Mouse (Mus musculus): Measurements from ENCODE around the gene Znrf3.

The Znrf3 gene

DNA sequence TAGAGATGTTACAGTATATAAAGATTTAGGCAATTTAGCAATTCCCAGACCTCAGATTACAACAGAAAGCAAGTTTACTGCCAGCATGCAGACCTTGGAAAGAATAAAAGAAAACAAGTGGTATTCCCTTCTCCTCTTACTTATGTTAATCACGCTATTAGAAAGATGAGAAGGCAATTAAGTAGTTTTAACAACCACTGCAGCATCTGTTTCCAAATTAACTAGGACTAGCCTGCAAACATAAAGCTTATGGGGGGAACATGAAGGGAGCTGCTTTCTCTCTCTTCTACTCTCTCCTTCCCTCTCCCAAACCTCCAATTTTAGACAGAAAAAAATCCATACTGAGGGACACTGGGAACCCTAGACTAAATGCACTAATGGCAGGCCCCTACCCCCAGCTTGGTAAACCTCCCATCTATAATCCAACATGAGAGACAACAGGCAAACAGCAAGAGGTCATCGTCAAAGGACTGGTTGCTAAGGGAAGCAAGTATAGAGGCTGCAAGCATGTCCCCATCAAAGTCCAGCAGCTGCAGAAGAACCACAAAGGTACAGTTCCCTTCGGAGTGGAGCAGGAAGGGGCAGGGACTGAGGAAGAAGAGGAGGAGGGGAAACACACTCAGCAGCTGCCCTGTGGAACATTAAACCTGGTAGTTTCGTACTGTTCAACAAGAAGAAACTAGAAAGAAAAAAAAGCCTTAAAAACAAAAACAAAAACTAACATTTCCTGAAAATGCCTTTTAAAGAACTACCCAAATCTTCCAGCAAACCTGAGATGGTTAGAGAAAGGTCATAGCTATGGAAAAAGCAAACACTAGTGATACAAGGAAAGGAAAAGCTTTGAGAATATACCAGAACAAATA, 53.4 kb downstream of the Znrf3 start:
- no peak for DNase-seq

DNA sequence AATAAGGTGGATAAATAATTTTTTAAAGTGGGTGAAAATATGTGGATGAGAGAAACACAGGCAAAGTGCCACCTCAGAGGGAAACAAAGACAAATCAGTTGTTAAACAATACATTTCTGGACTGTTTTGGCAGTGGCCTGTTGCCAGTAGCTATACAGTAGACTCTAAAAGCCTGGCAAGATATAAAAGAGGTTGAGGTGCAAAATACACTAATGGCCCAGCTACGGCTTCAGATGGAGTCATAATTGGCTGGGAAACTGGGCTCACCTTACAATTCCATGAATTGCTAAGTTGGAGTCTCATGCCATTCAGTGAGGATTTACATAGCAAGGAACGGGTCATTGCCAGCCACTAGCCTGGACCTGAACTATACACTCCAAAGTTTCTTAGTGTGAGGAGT, 62.0 kb downstream of the Znrf3 start:
- no peak for DNase-seq

DNA sequence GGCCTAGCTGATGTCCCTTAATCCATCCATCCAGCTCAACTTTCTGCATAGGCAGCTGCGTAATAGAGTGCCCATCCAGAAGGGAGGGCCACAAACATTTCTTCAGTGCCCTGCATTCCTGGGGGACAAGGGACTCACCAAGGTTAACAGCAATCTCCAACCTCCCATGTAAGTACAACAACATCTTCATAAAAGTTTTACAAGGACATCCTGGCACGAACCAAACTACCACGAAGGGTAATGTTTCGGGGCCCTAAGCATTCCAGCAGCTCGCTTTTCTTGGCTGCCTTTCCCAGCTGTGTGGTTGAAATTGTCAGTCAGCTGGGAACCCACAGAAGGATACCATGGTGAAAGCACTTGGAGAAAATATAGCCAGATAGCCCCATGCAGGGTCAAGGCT, 63.4 kb downstream of the Znrf3 start:
- DNase-seq = no peak

DNA sequence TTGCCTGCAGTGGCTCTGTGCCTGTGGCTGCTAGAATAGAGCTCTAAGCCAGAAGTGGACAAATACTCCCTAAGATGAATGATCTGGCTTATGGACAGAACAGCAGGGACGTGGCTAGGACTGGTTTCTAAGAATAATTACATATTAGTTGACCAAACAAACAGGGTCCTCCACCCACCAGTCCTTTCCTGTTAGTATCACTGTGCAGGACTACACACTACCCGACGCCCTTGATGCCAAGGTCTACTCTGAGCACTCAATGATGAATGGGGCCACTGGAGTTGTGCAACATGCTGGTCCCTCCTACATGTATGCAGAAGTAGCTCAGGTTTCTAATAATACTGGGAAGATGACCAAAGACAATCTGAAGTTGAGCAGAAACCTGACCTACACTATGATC, 64.4 kb downstream of the Znrf3 start:
- DNase-seq = no peak

DNA sequence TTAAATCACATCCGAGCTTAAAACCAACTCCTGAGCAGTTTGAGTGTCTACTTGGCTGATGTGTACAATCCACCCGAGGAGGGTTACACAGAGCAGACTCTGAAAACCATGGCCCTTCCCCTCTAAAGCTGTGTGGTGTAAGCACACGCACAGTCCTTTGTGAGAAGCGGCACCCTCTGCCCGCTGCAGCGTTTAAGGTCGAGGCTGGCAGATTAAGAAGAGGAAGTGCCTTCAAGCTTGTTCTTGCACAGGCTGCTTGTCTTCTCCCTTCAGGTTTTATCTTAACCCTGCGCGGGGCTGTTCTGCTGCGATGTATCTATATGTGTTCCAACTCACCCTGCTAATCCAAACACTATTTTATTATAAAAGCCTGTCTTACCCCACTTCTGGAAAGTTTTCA, 75.5 kb downstream of the Znrf3 start:
- DNase-seq = no peak

DNA sequence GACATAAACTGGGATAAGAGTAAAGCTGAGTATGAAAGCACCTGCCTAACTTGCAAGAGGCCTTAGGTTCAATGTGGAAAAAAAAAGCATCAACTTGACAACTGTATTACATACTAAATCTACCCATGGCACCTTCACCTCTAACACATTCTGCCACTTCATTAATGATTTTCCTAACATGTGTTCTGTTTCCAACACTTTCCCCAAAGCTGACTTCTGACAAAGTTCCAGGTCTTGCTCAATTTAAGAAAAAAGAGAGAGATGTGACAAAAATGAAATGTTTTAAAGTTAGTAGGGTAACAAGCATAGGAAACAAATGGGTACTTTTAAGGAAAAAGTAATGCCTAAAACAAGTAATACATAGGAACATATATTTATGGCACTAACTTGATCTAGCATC, 76.2 kb downstream of the Znrf3 start:
- DNase-seq = no peak

DNA sequence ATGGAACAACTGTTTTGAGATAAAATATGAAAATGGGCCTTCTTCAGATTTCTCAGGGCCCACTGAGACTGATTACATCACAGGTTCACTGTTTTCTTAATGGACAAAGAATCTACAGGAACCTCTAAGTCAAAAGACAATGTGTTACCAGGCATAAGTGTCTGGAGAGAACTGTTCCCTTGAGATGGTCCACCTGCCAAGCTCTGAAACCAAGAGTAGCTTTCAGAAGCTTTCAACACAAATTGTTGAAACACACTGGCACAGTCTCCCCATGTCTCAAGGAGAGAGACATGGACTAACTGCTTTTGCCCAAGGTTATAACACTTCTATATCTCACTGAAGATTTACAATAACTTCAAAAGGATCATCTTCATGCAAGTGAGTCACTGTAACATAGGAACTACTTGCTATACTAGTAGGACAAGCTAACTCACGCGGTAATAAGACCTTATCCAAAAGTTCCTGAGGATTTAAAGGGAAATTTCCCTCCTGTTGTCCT, 89.3 kb downstream of the Znrf3 start:
- DNase-seq = no peak

DNA sequence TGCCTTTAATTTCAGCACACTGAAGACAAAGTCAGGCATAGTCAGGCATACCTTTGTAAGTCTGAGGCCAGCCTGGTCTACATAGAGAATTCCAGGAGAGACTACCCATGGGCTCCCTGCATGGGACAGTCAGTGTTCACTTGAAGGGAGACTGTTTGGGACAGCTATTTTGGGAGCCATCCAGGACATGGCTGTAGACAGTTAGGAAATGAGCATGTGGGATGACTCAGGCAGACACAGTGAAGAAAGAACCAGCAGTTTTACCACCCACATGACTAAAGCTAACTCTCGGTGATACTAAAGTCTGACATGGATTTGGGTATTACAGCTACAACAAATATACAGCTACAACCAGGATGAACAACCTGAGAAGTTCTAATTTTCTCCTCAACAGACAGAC, 89.9 kb downstream of the Znrf3 start:
- DNase-seq = no peak

DNA sequence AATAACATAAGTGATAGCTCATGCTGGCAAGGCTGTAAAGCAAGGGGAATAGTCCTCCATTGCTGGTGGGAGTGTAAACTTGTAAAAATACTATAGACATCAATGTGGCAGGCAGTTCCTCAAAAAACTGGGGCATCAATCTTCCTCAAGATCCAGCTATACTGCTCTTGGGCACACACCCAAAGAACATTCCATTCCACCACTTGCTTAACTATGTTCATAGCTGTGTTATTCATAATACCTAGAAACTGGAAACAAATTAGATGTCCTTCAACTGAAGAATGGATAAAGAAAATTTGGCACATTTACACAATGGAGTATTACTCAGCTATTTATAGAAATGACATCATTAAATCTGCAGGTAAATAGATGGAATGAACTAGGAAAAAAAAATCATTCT, 91.6 kb downstream of the Znrf3 start:
- no peak for DNase-seq

DNA sequence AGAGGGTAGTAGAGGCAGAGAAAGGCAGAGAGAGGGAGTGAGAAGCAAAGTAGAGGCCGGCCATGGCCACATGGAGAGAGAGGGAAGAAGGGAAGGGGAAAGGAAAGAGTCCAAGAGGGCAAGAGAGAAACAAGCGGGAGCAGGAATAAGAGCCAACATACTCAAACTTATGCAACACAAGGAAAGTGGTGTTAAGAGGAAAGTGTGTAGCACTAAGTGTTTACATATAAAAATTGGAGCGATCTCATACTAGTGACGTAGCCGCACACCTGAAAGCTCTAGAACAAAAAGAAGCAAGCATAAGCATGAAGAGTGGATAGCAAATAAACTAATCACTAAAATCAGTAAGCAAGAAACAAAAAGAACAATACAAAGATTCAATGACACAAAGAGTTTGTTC, 95.2 kb downstream of the Znrf3 start:
- DNase-seq = no peak

DNA sequence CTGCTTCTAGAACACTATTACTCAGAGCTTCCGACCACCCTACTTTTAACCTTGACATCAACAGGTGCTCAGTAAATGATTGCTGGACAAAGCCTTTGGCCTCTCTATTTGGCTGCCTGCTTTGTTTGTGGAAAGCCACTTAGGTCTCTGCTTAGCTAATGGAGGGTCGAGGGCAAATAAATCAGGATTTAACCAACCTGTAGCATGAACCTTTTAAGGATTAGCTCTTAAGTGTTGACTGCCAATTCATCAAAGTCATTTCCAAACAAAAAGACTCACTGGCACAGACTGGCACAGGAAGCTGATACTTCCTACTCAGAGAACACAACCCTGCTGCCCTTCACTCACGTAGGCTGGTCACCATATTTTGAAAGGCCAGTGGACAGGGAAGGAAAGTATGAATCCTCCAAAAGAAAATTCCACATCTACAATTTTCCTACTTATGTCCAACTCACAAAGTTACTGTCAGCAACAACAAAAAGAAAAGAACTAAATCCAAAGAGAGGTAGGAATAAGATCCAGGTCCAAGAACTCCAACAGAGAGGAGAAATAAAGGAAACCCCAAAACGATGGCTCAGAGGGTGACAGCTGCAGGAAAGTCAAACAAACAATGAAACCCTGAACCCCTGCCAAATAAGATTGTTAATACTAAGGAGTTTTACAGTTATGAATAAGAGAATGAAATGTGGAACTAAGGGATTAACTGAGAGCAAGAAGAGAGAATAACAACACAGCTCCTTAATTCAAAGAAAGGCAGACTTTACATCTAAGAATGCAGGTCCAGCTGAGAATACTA, 97.6 kb downstream of the Znrf3 start:
- DNase-seq = no peak

DNA sequence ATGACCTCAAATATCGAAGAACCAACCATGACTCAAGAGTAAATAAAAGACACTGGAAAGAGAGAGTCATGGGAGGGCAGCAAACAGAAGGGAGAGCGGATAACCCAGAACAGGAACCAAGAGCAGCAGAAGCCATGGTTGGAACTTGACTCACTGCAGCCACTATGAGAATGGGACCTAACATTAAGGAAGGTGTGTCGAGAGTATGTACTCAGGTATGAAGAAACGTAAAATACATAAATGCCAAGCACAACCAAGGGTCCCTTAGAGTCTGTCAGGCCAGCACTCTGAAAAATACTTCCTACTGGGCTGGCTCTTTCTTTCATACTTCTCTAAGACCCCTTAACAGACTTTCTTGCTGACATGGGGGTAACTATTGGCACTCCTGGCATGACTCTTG, 100.9 kb downstream of the Znrf3 start:
- no peak for DNase-seq

DNA sequence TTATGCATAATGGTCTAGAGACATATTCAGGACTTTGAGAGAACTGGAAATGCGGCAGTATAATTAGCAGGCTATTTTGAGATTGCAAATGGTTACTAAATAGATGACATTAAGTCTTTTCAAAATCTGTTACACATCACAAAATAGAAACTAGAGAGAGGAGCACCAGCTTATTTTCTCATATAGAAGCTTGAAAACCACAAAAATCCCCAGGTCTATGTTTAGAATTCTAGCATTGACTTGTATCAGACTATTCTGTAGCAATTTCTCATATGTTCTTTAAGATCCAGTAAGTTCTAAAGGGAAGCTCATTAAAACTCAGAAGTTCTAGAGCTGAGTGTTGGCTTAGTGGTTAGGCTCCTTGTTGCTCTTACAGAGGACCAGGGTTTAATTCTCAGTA, 104.9 kb downstream of the Znrf3 start:
- no peak for DNase-seq

DNA sequence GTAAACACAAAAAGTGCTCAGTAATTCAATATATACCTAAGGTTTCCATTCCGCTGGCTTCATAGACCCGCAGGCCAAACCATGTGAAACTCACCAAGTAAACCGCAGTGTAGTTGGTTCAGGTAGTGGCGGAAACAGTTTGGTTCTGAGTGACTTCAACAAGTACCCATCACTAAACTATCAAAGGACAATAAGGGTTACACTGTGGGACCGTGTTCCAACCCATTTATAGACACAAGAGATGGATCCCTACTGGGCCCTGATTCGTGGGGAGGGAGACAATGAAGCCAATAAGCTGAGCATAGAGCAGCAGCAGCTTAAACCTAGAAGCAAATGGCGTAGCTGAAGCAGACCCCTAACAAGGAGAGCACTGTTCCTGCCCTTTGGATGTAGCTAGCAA, 107.8 kb downstream of the Znrf3 start:
- DNase-seq = no peak

DNA sequence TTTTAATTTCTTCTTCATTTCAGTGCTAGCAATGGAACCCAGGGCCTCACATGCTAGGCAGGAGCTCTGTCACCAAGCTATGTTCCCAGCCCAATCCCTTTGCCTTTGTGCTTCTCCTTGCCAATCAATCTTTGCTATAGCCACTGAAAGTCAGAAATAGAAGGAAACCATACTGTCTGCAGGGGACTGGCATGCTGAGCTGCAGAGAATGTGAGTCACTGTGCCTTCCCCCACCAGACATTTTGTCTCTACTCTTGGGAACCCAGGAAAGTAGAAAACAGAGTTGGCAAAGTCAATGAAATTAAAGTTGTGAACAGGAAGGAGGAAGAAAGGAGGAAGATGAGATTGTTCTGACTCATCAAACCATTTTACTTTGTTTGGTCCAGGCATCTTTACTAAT, 108.4 kb downstream of the Znrf3 start:
- no peak for DNase-seq

DNA sequence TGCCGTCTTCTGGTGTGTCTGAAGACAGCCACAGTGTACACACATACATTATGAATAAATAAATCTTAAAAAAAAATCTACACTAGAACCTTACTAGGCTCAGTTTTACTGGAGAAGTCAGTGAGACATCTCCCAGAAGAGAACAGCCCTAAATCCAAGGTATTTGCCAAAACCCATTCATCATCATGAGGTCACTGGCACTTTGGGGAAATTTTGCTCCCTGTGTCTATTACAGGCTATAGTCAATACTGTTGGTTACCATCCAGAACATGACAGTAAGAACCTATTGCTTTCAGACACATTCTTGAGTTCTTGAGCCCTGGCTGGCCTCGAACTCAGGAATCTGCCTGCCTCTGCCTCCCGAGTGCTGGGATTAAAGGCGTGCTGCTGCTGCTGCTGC, 113.8 kb downstream of the Znrf3 start:
- DNase-seq = no peak

DNA sequence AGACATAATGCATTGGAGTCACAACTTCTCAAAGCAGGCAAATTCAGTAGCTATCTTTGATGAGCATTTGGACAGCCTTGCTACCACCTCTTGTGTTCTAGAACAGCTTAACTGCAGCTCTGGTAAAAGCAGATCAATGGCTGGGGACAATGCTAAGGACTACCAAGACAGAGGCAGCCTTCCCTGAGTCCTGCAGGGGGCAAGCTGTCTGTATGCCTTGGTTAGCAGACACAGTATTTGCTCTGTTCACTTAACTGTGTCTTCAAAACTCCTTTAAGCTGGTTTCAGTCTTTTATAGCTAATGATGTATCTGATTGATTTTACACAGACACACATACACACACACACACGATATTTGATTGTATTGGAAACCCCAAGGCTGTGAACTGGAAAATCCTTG, 117.0 kb downstream of the Znrf3 start:
- DNase-seq = no peak

DNA sequence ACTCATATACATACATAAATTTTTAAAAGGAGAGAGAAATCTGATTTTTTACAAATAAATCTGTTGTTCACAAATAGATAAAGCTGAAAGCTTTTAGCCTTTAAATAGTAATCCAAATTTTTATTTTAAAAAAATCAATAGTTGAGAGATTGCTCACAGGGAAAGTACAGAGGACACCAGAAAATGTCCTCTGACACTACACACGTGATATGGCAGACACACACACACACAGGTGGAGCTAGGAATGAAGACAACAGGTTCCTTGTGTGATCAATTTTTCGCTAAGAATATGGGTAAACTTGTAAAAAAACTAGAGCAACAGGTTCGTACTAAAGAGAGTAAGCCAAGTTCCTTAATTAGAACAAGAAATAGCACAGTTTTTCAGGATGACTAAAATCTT, 118.4 kb downstream of the Znrf3 start:
- no peak for DNase-seq

DNA sequence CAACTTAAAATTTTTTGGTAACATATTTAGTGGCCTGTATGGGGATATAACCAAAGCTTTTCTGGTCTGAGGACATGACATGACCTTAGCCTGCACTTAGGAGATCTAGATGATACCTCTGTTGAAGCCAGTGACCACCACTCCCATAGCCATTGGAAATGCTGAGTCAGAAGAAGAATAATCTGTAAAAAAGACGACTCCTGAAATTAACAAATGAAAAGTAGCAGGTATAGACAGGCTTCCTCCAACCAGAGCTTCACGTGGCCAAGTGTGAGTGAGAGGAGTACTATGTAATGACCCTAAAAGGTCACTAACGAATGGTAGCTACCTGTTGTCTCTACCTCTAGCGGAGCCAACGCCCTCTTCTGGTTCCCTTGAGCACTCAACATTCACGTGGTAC, 119.4 kb downstream of the Znrf3 start:
- no peak for DNase-seq

DNA sequence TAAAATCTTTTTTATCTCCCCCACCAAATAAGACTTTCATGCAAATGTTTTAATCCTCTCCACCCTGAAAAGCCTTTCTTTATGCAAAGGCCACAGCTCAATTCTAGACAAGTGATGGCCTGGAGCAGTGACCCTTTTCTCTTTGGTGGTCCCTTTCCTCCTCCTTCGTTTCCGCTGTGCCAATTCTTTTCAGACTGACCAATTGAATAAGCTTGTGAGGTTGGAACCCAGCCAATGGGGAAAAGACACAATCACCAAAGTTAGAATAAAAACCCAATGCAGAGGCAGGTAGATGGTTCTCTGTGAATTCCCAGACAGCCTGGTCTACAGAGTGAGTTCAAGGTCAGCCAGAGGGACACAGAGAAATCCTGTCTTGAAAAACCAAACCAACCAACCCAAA, 120.4 kb downstream of the Znrf3 start:
- DNase-seq = no peak

DNA sequence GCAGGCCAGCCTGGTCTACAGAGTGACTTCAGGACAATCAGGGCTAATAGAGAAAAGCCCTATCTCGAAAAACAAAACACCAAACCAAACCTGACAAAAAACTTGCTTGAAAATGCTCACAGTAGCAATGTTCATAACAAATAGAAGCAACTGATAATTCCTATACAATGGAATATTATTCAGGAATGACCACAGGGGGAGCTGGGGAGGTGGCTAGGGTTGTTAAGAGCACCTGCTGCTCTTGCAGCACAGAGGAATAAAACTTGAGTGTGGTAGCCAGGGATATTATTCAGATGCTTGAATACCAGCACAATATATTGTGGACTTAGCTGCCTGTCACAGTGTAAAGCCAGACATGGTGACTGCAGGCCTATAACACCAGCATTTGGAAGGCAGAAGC, 123.0 kb downstream of the Znrf3 start:
- no peak for DNase-seq

DNA sequence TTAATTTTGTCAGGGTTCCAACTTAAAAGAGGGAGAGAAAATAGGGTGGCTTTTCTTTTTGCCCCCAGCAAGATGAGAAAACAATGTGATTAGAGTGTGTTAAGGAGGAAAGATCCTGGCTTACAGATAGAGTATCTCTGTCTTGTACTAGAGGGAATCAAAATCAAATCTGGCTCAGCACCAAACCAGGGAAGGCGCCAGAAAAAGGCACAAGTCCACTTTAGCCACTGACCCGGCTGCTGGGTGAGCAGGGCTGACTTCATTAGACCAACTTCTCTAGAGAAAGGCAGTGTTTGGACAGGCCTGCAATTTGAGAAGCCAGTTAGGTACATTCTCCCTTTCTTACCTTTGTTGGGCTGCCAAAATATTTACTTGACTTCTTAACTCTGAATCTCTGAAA, 125.7 kb downstream of the Znrf3 start:
- no peak for DNase-seq

DNA sequence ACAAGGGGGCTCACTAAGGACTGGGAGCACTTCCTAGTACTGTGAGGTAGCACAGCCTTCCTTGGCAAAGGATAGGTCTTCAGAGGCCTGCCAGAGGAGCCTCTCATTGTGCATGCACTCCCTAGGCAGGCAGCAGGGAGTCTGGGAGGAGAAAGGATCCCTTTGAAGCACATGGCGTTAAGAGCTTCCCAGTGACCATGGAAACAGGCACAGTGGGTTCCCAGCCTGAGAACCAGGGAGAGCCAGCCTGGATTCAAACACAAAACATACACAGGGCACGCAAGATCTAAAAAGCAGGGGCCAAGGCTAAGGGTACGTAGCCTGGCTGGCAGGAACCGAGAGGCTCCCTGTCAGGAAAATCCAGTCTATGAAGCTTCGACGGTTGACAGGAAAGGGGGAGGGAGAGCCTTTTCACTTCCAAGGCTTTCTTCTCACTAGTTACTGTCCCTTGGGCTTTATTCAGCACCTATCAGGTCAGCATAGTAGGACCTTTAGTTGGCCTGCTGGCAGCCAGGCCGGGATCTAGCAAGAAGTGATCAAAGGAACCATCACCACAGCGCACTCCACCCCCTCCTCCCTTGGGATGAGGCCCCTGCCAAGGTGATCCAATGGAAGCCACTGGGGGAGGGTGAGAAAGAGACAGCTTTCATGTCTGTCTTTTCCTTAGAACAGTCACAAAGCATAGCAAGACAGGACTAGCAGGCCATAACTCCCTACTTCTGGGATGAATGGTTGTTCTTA, 126.4 kb downstream of the Znrf3 start:
- no peak for DNase-seq

DNA sequence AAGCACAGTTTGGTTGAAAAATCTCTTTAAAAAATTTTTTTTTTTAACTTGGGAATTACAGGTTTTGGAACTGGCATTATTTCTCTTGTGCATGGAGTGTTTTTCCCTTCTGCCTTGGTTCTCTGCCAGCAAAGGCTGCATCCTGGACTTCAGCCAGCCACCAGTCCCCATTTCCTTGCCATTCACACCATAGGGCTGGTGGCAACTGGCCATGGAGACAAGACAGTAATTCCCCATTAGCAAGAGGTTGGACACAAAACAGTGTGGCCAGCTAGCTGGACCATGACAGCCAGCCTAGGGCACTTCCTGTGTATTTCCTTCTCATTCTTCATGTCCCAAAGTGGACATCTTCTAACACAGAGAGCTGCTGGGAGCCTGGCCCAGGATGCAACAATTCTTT, 129.9 kb downstream of the Znrf3 start:
- DNase-seq = peak; percentile 94
